Mouse (Mus musculus): ENCODE results near the gene Dnajc30. TPM values are rescaled to one million over a fixed set of nuclear protein-coding genes. Genes with fewer than 3 reads are reported as not detected.
A peak's percentile ranks its signal among the peaks of the same experiment; 100 is the strongest.

The Dnajc30 gene
- polyA plus RNA-seq, 1 experiment from 2014 or later = 33.3 TPM

DNA sequence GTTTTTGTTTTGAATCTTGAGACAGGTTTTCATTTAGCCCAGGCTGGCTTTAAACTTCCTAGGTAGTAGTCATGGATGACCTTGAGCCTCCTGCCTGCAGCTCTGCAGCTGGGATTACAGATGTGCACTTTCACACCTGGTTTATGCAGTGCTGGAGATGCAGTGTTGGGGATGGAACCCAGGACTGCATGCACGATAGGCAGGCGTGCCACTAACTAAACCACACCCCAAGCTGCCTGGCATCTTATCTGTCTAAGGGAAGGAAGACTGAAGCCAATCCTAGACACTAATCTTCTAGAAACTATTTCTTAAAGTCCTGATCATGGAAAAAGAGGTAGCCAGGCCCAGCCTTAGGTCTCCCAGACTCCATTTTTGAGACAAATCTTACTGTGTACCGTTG, 6.4 kb downstream of the Dnajc30 start:
- H3K9me3 ChIP-seq (ENCODE audit: control insufficient read depth, low read length) = no peaks in the 10 kb centered on the region; the same call in 1 of the 2 replicates
- H3K27me3 ChIP-seq (ENCODE audit: control insufficient read depth, insufficient read depth, low read length) = no peaks in the 10 kb centered on the region
- no peak overlapping the region for H3K27ac ChIP-seq (replicated peaks; ENCODE audit: low read depth, low read length)
- peaks cover 10% of the 10 kb centered on the region for H3K4me1 ChIP-seq (ENCODE audit: control insufficient read depth, insufficient read depth, low read length)
- no peak overlapping the region for H3K4me3 ChIP-seq (ENCODE audit: low read depth, low read length)
- H3K9ac ChIP-seq (ENCODE audit: low read length) = no peak overlapping the region
- ATAC-seq (ENCODE audit: insufficient number of reproducible peaks, low FRiP score, low TSS enrichment, low read depth) = no peak
- peaks cover 9% of the 10 kb centered on the region for H3K36me3 ChIP-seq (ENCODE audit: control insufficient read depth, insufficient read depth, low read length)
- no peak for DNase-seq (ENCODE audit: low spot score)
- WGBS = 95% methylated on average over 3 of the region's 3 CpGs
- no peak overlapping the region for H3K4me2 ChIP-seq (ENCODE audit: low read depth, severe bottlenecking)

DNA sequence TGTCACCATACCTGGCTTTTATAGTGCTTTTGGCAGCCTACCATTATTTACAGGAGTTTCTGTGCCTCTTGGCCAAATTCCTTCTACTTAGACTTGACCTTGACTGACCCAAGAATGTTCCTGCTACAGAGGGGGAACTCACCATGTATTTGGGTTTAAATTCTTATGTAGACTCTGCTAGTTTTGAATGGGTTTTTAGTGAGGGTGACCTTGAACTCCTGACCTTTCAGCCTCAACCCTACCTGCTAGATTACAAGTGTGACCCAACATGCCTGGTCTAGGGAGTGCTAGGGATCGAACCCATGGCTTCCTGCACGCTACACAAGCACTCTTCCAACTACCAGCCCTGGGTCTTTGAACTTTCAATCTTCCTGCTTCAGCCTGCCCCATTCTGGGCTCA, 8.1 kb downstream of the Dnajc30 start:
- no peaks in the 10 kb centered on the region for H3K27me3 ChIP-seq (ENCODE audit: control insufficient read depth, insufficient read depth, low read length)
- WGBS = 96% methylated on average over 2 of the region's 2 CpGs
- no peak for DNase-seq (ENCODE audit: low spot score)
- H3K9me3 ChIP-seq (ENCODE audit: control insufficient read depth, low read length) = no peaks in the 10 kb centered on the region; the same call in 1 of the 2 replicates
- no peak overlapping the region for H3K4me2 ChIP-seq (ENCODE audit: low read depth, severe bottlenecking)
- no peak overlapping the region for H3K4me3 ChIP-seq (ENCODE audit: low read depth, low read length)
- H3K9ac ChIP-seq (ENCODE audit: low read length) = no peak overlapping the region
- peaks cover 10% of the 10 kb centered on the region for H3K36me3 ChIP-seq (ENCODE audit: control insufficient read depth, insufficient read depth, low read length)
- peaks cover 10% of the 10 kb centered on the region for H3K4me1 ChIP-seq (ENCODE audit: control insufficient read depth, insufficient read depth, low read length)
- H3K27ac ChIP-seq (replicated peaks; ENCODE audit: low read depth, low read length) = no peak overlapping the region
- ATAC-seq (ENCODE audit: insufficient number of reproducible peaks, low FRiP score, low TSS enrichment, low read depth) = no peak

- Histone ChIP-seq H3K9me3 (ENCODE audit: control insufficient read depth, low read length) (no peaks in the 10 kb centered on the region; the same call in 1 of the 2 replicates), H3K4me3 (ENCODE audit: low read depth, low read length) (no peak overlapping the region), H3K27ac (replicated peaks; ENCODE audit: low read depth, low read length) (no peak overlapping the region), H3K9ac (ENCODE audit: low read length) (no peak overlapping the region), H3K36me3 (ENCODE audit: control insufficient read depth, insufficient read depth, low read length) (peaks cover 5% of the 10 kb centered on the region), H3K27me3 (ENCODE audit: control insufficient read depth, insufficient read depth, low read length) (no peaks in the 10 kb centered on the region), H3K4me1 (ENCODE audit: control insufficient read depth, insufficient read depth, low read length) (peaks cover 10% of the 10 kb centered on the region), H3K4me2 (ENCODE audit: low read depth, severe bottlenecking) (no peak overlapping the region)
- ATAC-seq (ENCODE audit: insufficient number of reproducible peaks, low FRiP score, low TSS enrichment, low read depth) (no peak), DNase-seq (ENCODE audit: low spot score) (no peak)
- WGBS = 47% methylated on average over 6 of the region's 6 CpGs
Observed at GRCm38 (mm10) chr5:135072720-135073119, 8.7 kb downstream of the Dnajc30 start.

- DNase-seq (ENCODE audit: low spot score) (peak; percentile 38), ATAC-seq (ENCODE audit: insufficient number of reproducible peaks, low FRiP score, low TSS enrichment, low read depth) (no peak)
- H3K27ac ChIP-seq (replicated peaks; ENCODE audit: low read depth, low read length) = no peak overlapping the region
- no peaks in the 10 kb centered on the region for H3K9me3 ChIP-seq (ENCODE audit: control insufficient read depth, low read length)
- H3K4me1 ChIP-seq (ENCODE audit: control insufficient read depth, insufficient read depth, low read length) = peaks cover 10% of the 10 kb centered on the region
- 15% methylated on average over 26 of the region's 26 CpGs for WGBS
- peak overlapping the region; percentile 45; the same call in 1 of the 2 replicates for H3K9ac ChIP-seq (ENCODE audit: low read length)
- no peak overlapping the region for H3K4me3 ChIP-seq (ENCODE audit: low read depth, low read length)
- peaks cover 5% of the 10 kb centered on the region for H3K36me3 ChIP-seq (ENCODE audit: control insufficient read depth, insufficient read depth, low read length)
- peak overlapping the region; percentile 3; the same call in 1 of the 2 replicates for H3K4me2 ChIP-seq (ENCODE audit: low read depth, severe bottlenecking)
- no peaks in the 10 kb centered on the region for H3K27me3 ChIP-seq (ENCODE audit: control insufficient read depth, insufficient read depth, low read length)
Observed at GRCm38 (mm10) chr5:135073349-135074150, 9.5 kb downstream of the Dnajc30 start.

GRCm38 (mm10) chr5:135075655-135076054, 11.7 kb downstream of the Dnajc30 start:
- no peak overlapping the region for H3K9ac ChIP-seq (ENCODE audit: low read length)
- peaks cover 5% of the 10 kb centered on the region for H3K36me3 ChIP-seq (ENCODE audit: control insufficient read depth, insufficient read depth, low read length)
- no peak overlapping the region for H3K4me3 ChIP-seq (ENCODE audit: low read depth, low read length)
- H3K27me3 ChIP-seq (ENCODE audit: control insufficient read depth, insufficient read depth, low read length) = no peaks in the 10 kb centered on the region
- DNase-seq (ENCODE audit: low spot score) = no peak
- H3K4me1 ChIP-seq (ENCODE audit: control insufficient read depth, insufficient read depth, low read length) = peaks cover 10% of the 10 kb centered on the region
- H3K4me2 ChIP-seq (ENCODE audit: low read depth, severe bottlenecking) = no peak overlapping the region
- no peak for ATAC-seq (ENCODE audit: insufficient number of reproducible peaks, low FRiP score, low TSS enrichment, low read depth)
- 63% methylated on average over 4 of the region's 4 CpGs for WGBS
- H3K27ac ChIP-seq (replicated peaks; ENCODE audit: low read depth, low read length) = no peak overlapping the region
- H3K9me3 ChIP-seq (ENCODE audit: control insufficient read depth, low read length) = no peaks in the 10 kb centered on the region

- peaks cover 10% of the 10 kb centered on the region for H3K4me1 ChIP-seq (ENCODE audit: control insufficient read depth, insufficient read depth, low read length)
- peaks cover 3% of the 10 kb centered on the region for H3K36me3 ChIP-seq (ENCODE audit: control insufficient read depth, insufficient read depth, low read length)
- no peak overlapping the region for H3K27ac ChIP-seq (replicated peaks; ENCODE audit: low read depth, low read length)
- H3K4me2 ChIP-seq (ENCODE audit: low read depth, severe bottlenecking) = no peak overlapping the region
- ATAC-seq (ENCODE audit: insufficient number of reproducible peaks, low FRiP score, low TSS enrichment, low read depth) (no peak), DNase-seq (ENCODE audit: low spot score) (no peak)
- no peak overlapping the region for H3K4me3 ChIP-seq (ENCODE audit: low read depth, low read length)
- no peaks in the 10 kb centered on the region for H3K27me3 ChIP-seq (ENCODE audit: control insufficient read depth, insufficient read depth, low read length)
- H3K9me3 ChIP-seq (ENCODE audit: control insufficient read depth, low read length) = no peaks in the 10 kb centered on the region
- H3K9ac ChIP-seq (ENCODE audit: low read length) = no peak overlapping the region
- 87% methylated on average over 14 of the region's 14 CpGs for WGBS
Observed at GRCm38 (mm10) chr5:135076368-135076767, 12.4 kb downstream of the Dnajc30 start.

GRCm38 (mm10) chr5:135076931-135077505, 13.0 kb downstream of the Dnajc30 start:
- Histone ChIP-seq H3K27me3 (ENCODE audit: control insufficient read depth, insufficient read depth, low read length) (no peaks in the 10 kb centered on the region), H3K4me3 (ENCODE audit: low read depth, low read length) (peak overlapping the region; percentile 93), H3K9me3 (ENCODE audit: control insufficient read depth, low read length) (no peaks in the 10 kb centered on the region), H3K4me1 (ENCODE audit: control insufficient read depth, insufficient read depth, low read length) (peaks cover 10% of the 10 kb centered on the region), H3K36me3 (ENCODE audit: control insufficient read depth, insufficient read depth, low read length) (peaks cover 3% of the 10 kb centered on the region), H3K9ac (ENCODE audit: low read length) (peak overlapping the region; percentile 97), H3K4me2 (ENCODE audit: low read depth, severe bottlenecking) (peak overlapping the region; percentile 76), H3K27ac (replicated peaks; ENCODE audit: low read depth, low read length) (peak overlapping the region; percentile 70; the same call in 1 of the 2 replicates)
- peak; percentile 62 for DNase-seq (ENCODE audit: low spot score)
- WGBS = 28% methylated on average over 14 of the region's 14 CpGs
- peak; percentile 48; the same call in 1 of the 2 replicates for ATAC-seq (ENCODE audit: insufficient number of reproducible peaks, low FRiP score, low TSS enrichment, low read depth)

DNA sequence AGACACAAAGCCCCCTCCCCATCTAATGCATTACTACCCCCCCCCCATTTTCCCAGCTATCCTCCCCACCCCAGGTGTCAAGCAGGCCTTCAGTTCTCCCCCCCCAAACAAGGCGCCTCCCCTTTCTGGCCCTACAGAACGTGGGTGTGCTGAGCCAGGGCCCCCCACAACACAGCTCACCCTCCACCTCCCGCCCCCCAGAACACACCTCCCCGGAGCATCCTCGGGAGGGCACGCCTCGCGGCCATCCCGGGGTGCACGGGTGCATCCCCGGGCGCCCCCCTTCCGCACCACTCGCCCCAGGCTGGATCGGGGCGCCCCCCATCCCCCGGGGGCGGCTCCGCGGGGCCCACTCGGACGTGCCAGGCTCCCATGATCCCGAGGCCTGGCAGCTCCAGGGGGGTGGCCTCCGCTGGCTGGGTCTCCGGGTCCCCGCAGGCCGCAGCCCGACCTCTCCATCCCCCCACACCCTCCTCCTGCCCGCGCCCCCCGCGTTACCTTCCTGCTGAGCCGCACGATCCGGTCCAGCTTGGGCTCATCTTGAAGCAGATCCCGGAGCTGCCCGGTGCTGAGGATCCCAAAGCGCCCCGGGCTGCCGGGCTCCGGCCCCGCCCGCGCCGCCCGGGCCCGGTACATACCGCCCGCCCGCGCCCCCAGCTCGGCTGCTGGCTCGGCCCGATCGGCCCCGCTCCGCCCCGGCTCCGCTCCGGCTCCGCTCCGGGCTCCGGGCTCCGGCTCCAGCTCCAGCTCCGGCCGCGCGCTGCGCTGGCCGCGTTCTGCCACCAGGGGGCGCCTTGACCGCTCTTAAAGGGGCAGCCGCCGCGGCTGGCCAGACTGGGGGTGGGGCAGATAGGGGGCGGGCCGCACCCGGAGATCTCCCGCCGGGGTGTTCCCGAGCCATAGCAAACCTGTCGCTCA, 13.8 kb downstream of the Dnajc30 start, which contains the start of gene Vps37d:
Gene Vps37d, minus strand, starts transcription at position 703 of the 918 bp plus-strand sequence.
- Histone ChIP-seq H3K4me3 (ENCODE audit: low read depth, low read length) (peak within 1 kb of the TSS; percentile 93), H3K4me1 (ENCODE audit: control insufficient read depth, insufficient read depth, low read length) (peaks cover 10% of the 10 kb centered on the region), H3K9ac (ENCODE audit: low read length) (peak within 1 kb of the TSS; percentile 97), H3K27me3 (ENCODE audit: control insufficient read depth, insufficient read depth, low read length) (no peaks in the 10 kb centered on the region), H3K36me3 (ENCODE audit: control insufficient read depth, insufficient read depth, low read length) (peaks cover 3% of the 10 kb centered on the region), H3K27ac (replicated peaks; ENCODE audit: low read depth, low read length) (peak within 1 kb of the TSS; percentile 76), H3K9me3 (ENCODE audit: control insufficient read depth, low read length) (no peaks in the 10 kb centered on the region), H3K4me2 (ENCODE audit: low read depth, severe bottlenecking) (peak within 1 kb of the TSS; percentile 76)
- peak; percentile 98 for DNase-seq (ENCODE audit: low spot score)
- WGBS = under 1% methylated on average over 49 of the region's 83 CpGs
- peak; percentile 73 for ATAC-seq (ENCODE audit: insufficient number of reproducible peaks, low FRiP score, low TSS enrichment, low read depth)
